Mouse (Mus musculus) liver, embryonic 16.5 days (tissue): ENCODE data around the gene Synj1. TPM values are rescaled to one million over a fixed set of nuclear protein-coding genes. Genes with fewer than 3 reads are reported as not detected.

Source experiments
- ATAC-seq: fragments of 200-750 bp; cut with Nextera tagmentation; 2 replicates; pipeline ENCODE4 v1.8.0; 2017; ENCODE audit warnings: low read depth, mild to moderate bottlenecking, moderate number of reproducible peaks, moderate library complexity
- H3K27ac ChIP-seq: fragments of 300-500 bp; sonication (generic); 2 replicates; pipeline ENCODE4 v1.5.1; 2014; ENCODE audit warnings: mild to moderate bottlenecking, low read length
- H3K27me3 ChIP-seq: fragments of 300-500 bp; sonication (generic); 2 replicates; pipeline ENCODE4 v1.6.1; 2014; ENCODE audit warnings: low read depth, low read length, mixed read lengths; ENCODE audit not compliant: control insufficient read depth, insufficient read depth
- H3K36me3 ChIP-seq: fragments of 300-500 bp; sonication (generic); 2 replicates; pipeline ENCODE4 v1.6.1; 2014; ENCODE audit warnings: mild to moderate bottlenecking; ENCODE audit not compliant: control insufficient read depth, insufficient read depth
- H3K4me1 ChIP-seq: fragments of 300-500 bp; sonication (generic); 2 replicates; pipeline ENCODE4 v1.6.1; 2014; ENCODE audit warnings: low read depth, low read length, mixed read lengths; ENCODE audit not compliant: control insufficient read depth
- H3K4me2 ChIP-seq: fragments of 300-500 bp; sonication (generic); 2 replicates; pipeline ENCODE4 v1.6.1; 2014; ENCODE audit warnings: low read depth, low read length, mixed read lengths
- H3K4me3 ChIP-seq: fragments of 300-500 bp; sonication (generic); 2 replicates; pipeline ENCODE4 v1.5.1; 2014; ENCODE audit warnings: low read depth, mild to moderate bottlenecking, low read length
- H3K9ac ChIP-seq: fragments of 300-500 bp; sonication (generic); 2 replicates; pipeline ENCODE4 v1.6.1; 2014; ENCODE audit warnings: low read depth, low read length
- H3K9me3 ChIP-seq: fragments of 300-500 bp; sonication (generic); replicated peaks from 2 replicates; pipeline ENCODE4 v1.6.1; 2016; ENCODE audit warnings: low read length; ENCODE audit not compliant: control insufficient read depth
- WGBS: fragments of 180-500 bp; shearing (Covaris S2); extraction: QIAGEN DNeasy Blood & Tissue Kit; methylation state at CpG from one replicate; pipeline ENCODE4 v1.1.7; 2014; ENCODE audit not compliant: insufficient replicate concordance; 5-methylcytosine and 5-hydroxymethylcytosine counted together
- polyA plus RNA-seq: library from polyadenylated mRNA; unstranded; fragments of >200 nt; fragmentation: Nextera tagmentation; extraction: Ambion mirVana; gene quantifications from 2 replicates; pipeline ENCODE4 v1.2.1, GENCODE M21; 2015

Gene Synj1
- polyA plus RNA-seq, 1 experiment from 2014 or later: 23.8 TPM

GRCm38 (mm10) chr16:90934687-90935328, 76.3 kb downstream of the Synj1 start, which contains the start of gene Cfap298:
Gene Cfap298, minus strand, starts transcription at chr16:90935114.
- peaks cover 13% of the 10 kb centered on the region for H3K36me3 ChIP-seq
- under 1% methylated on average over 56 of the region's 56 CpGs for WGBS
- H3K4me3 ChIP-seq: peak within 1 kb of the TSS; percentile 90
- peaks cover 2% of the 10 kb centered on the region for H3K4me1 ChIP-seq
- peak within 1 kb of the TSS; percentile 96 for H3K4me2 ChIP-seq
- ATAC-seq: peak; percentile 95
- H3K9me3 ChIP-seq: no peaks in the 10 kb centered on the region
- no peaks in the 10 kb centered on the region for H3K27me3 ChIP-seq
- peak within 1 kb of the TSS; percentile 69 for H3K27ac ChIP-seq
- peak within 1 kb of the TSS; percentile 85 for H3K9ac ChIP-seq

- Histone ChIP-seq H3K27ac (peak overlapping the region; percentile 69), H3K36me3 (peaks cover 13% of the 10 kb centered on the region), H3K27me3 (no peaks in the 10 kb centered on the region), H3K9ac (peak overlapping the region; percentile 85), H3K4me2 (peak overlapping the region; percentile 96), H3K4me3 (peak overlapping the region; percentile 90), H3K9me3 (no peaks in the 10 kb centered on the region), H3K4me1 (peaks cover 2% of the 10 kb centered on the region)
- ATAC-seq: peak; percentile 58
- under 1% methylated on average over 38 of the region's 38 CpGs for WGBS
Observed at GRCm38 (mm10) chr16:90934193-90934686, 76.9 kb downstream of the Synj1 start.

- no peak for ATAC-seq
- peak overlapping the region; percentile 90 for H3K4me3 ChIP-seq
- no peaks in the 10 kb centered on the region for H3K27me3 ChIP-seq
- H3K4me2 ChIP-seq: peak overlapping the region; percentile 96
- peak overlapping the region; percentile 69 for H3K27ac ChIP-seq
- H3K36me3 ChIP-seq: peaks cover 11% of the 10 kb centered on the region
- H3K4me1 ChIP-seq: peaks cover 2% of the 10 kb centered on the region
- H3K9ac ChIP-seq: peak overlapping the region; percentile 85
- WGBS: 19% methylated on average over 13 of the region's 13 CpGs
- H3K9me3 ChIP-seq: no peaks in the 10 kb centered on the region
Observed at GRCm38 (mm10) chr16:90933534-90934176, 77.5 kb downstream of the Synj1 start.

- Histone ChIP-seq H3K9ac (no peak overlapping the region), H3K27ac (no peak overlapping the region), H3K9me3 (no peaks in the 10 kb centered on the region), H3K27me3 (no peaks in the 10 kb centered on the region), H3K4me3 (no peak overlapping the region), H3K36me3 (no peaks in the 10 kb centered on the region), H3K4me2 (no peak overlapping the region), H3K4me1 (no peaks in the 10 kb centered on the region)
- 82% methylated on average over 4 of the region's 4 CpGs for WGBS
- ATAC-seq: no peak
Observed at GRCm38 (mm10) chr16:90927446-90927845, 83.7 kb downstream of the Synj1 start.

GRCm38 (mm10) chr16:90925461-90925860, 85.6 kb downstream of the Synj1 start:
- Histone ChIP-seq H3K27ac (no peak overlapping the region), H3K4me1 (no peaks in the 10 kb centered on the region), H3K9ac (no peak overlapping the region), H3K4me3 (no peak overlapping the region), H3K36me3 (no peaks in the 10 kb centered on the region), H3K27me3 (no peaks in the 10 kb centered on the region), H3K9me3 (no peaks in the 10 kb centered on the region), H3K4me2 (no peak overlapping the region)
- no peak for ATAC-seq
- WGBS: 28% methylated on average over 5 of the region's 5 CpGs

GRCm38 (mm10) chr16:90924606-90925370, 86.3 kb downstream of the Synj1 start:
- Histone ChIP-seq H3K4me2 (no peak overlapping the region), H3K27ac (no peak overlapping the region), H3K9me3 (no peaks in the 10 kb centered on the region), H3K36me3 (no peaks in the 10 kb centered on the region), H3K9ac (no peak overlapping the region), H3K4me3 (no peak overlapping the region), H3K27me3 (no peaks in the 10 kb centered on the region), H3K4me1 (no peaks in the 10 kb centered on the region)
- WGBS: 69% methylated on average over 13 of the region's 13 CpGs
- peak; percentile 45 for ATAC-seq

- Histone ChIP-seq H3K4me3 (no peak overlapping the region), H3K9ac (no peak overlapping the region), H3K27ac (no peak overlapping the region), H3K4me1 (no peaks in the 10 kb centered on the region), H3K27me3 (no peaks in the 10 kb centered on the region), H3K36me3 (no peaks in the 10 kb centered on the region), H3K9me3 (no peaks in the 10 kb centered on the region), H3K4me2 (no peak overlapping the region)
- WGBS: 50% methylated on average over 10 of the region's 10 CpGs
- no peak for ATAC-seq
Observed at GRCm38 (mm10) chr16:90921471-90922159, 89.5 kb downstream of the Synj1 start.

GRCm38 (mm10) chr16:90917156-90917555, 94.0 kb downstream of the Synj1 start:
- H3K4me1 ChIP-seq: no peaks in the 10 kb centered on the region
- no peaks in the 10 kb centered on the region for H3K36me3 ChIP-seq
- 59% methylated on average over 8 of the region's 8 CpGs for WGBS
- no peak overlapping the region for H3K4me3 ChIP-seq
- no peaks in the 10 kb centered on the region for H3K27me3 ChIP-seq
- H3K4me2 ChIP-seq: no peak overlapping the region
- ATAC-seq: no peak
- H3K9me3 ChIP-seq: no peaks in the 10 kb centered on the region
- no peak overlapping the region for H3K27ac ChIP-seq
- H3K9ac ChIP-seq: no peak overlapping the region
